Mouse (Mus musculus) skeletal muscle tissue, adult 2 months (tissue): ENCODE data around the gene Vapb.

Source experiments
- DNase-seq: peaks from one replicate; pipeline ENCODE4 v3.0.0-alpha.2; 2012; ENCODE audit warnings: low read depth, low spot score

Gene Vapb

DNA sequence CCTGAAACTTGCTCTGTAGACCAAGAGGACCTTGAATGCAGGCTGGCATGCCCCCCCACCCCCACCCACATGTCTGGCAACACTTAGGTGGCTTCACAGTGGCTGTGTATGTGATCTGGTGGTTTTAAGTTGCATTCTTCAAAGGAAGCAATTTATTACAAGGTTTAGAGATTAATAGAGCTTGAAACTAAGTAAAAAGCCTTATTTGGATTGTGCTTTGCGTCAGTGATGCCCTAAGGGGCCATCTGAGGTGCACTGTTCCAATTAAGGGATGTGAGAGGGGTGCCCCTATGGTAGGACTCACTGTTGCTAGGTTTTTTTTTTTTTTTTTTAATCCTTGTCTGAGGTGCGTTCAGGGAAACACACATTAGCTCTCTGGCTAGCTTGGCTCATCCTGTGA lies 2.9 kb upstream of the Vapb start:
- no peak for DNase-seq

DNA sequence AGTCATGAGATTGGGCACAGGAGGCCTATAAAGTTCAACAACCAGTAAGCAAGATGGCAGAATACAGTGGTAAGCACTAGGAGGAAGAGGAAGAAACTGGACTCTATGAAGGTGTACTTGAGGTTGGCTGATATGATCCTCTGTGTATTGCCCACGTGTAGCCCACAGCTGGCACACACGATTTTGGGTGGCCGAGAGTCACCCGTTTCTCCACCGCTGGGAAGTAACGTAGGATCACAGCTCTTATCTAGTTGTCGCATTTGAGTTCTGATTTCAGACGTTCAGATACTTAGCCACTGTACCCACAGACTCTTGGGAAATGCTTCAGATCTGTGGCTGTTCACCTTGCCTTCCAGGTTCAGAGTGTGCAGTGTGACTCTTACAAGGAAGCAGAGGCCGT lies 921 bp downstream of the Vapb start:
- DNase-seq: no peak

DNA sequence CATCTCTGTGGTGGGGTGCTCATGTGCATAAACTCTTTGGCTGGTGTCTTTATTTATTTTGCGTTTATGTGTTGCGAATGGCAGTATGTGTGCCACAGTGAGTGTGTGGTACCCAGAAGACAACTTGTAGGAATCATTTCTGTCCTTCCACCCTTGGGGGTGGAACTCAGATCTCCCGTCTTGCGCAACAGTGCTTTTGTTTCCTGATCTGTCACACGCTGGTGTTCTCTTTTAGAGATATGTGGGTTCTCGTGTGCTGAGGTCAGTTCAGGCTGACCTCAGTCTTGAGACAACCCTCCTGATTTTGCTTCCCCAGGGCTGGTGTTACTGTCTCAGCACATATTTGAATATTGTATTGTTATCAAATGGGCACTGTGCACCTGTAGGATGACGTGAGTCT lies 1.8 kb downstream of the Vapb start:
- DNase-seq: no peak

DNA sequence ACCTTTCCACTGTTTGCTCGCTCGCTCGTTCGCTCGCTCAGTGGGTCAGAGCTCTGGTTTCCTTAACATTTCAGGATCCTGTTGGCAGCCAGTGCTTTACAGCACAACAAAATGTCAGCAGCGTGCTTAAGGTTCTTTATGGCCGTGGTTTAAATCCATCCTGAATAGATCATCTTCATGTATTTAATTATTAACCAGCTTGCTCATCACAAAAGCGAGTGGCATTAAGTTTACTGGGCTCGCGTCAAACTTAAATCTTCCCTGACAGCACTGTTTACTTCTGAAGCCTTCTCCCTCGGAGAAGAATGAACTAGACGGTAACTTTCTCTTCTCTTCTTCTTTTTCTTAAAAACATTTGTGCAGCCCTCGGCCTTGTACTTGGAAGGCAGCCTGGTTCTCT lies 4.8 kb downstream of the Vapb start:
- no peak for DNase-seq

DNA sequence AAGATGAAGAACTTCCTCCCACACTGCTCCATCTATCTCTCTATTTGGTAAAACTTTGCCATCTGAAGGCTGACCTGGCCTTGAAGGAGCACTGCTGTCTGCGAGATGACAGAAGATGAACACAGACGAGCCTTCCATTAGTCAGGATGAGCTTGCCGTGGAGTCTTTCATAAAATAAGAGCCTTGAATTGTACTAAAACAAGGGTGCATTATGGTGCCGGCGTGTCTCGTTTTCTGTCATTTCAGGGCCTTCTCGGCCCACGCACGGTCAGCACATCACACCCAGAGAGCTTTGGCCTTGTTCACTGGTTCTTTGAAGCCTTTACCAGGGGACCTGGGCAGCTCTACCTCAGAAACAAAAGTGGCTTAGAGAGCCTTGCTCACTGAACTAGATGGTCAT lies 5.4 kb downstream of the Vapb start:
- DNase-seq: no peak

DNA sequence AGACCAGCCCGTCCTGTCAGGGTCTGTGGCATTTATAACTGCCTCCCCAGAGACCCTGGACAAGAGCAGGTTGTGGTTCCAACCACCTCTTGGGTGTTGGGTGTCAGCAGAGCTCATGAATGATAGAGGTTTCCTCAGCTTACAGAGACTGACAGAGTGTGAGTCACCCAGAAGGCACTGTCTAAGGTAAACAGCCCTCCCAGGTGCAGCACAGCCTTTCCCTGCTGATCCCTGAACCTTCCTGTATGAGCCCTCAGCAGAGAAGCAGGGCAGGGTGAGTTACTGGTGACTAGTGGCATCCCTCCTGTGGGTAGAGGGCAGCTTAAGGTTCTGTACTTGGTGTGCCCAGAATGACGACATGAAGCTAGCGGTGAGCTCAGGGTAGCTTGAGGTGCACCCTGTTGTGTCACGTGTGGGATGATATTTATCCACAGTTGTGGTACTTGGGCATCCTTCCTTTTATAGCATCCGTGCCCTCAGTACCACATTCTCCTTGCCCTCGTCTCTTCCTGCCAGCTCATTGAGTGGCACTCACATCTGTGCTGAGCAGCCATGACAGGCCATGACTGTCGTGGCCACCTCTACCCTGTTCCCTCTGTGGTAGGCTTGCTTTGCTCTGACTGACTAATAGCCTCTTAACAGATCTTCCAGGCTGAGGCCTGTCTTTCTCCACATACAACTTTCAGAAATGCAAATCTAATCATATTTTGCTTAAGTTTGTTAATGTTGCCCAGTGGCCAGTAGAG lies 6.9 kb downstream of the Vapb start:
- DNase-seq: peak; percentile 35

DNA sequence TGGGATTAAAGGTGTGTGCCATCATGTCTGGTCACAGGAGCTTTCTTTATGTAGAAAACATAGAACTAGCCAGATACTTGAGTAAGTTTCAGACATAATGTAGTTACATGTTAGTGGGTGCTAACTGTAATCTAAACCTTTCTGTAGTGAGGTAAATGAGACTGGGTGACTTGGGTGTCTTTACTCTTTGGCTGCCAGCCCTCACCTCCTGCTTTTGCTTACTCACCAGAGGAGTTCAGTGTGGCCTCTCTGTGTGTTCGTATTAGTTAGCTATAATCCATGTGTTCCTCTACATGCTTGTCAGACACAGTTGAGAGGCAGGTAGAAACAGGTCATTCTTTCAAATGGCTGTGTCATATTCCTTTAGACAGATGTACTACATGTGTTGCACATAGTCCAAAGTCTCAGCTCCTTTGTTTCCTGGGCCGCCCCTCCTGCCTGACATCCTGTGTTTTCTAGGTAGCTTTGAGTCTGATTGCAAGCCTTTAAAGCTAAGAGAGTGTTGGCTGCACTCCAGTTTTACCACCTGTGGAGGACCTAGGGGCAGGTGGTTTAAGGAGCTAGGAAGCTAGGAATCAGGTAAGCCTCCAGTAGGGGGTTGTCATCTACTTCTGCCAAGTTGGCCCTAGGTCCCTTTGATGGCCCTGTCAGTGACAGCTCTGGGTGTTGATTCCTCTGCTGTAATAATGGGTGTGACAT lies 11.8 kb downstream of the Vapb start:
- peak; percentile 30 for DNase-seq

DNA sequence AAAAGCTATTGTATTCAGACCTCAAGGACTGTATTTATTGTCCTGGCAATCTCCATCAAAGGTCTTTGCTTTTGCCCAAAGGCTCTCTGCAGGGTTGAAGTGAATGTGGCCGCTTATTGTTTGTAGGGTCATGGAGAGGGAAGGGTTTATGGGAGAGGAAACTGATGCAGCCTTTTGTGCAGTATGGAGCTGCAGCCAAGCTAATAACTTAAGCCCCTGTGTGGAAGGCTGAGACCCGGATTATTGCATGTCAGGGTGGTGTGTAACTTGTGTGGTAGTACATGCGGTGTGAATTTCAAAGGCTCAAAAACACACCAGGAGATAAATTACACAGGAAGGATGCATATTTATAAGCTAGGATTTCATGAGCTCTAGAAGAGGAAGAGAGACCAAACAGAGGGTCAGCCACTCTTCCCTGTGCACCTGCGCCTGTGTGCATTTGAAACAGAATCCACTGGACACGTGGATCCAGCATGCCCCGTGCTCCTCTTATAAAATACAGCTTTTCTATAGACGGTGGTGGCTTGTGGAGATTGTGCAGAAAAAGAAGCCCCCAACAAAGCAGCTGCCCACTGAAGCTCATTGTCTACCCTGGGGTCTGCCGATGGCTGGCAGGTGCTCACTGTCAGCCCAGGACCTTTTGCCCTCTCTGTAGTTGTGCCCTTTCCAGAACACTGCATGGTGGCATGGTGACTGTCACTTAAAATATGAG lies 18.3 kb downstream of the Vapb start:
- no peak for DNase-seq

DNA sequence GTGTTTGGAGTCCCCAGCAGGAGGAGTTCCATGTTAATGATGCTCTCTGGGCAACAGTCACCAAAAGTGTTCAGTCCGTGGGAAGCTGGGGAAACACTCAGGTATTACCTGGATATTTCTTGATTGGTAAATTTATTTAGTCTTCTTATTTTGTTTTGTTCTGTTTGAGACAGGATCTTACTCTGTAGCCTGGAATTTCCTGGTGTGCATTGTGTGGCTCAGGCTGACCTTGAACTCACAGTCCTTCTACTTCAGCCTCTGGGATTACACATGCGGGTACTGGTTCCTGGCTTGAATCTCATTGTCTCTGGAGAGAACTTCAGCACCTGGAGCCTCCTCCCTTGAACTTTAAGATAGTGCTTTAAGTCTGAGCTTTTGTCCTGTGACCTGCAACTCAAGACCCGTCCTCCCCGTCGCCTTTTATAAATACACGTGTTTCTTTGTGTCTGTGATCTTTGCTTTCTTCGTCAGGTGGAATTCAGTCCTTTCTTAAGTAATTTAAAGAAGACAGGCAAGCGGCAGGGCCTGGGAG lies 20.4 kb downstream of the Vapb start:
- no peak for DNase-seq

DNA sequence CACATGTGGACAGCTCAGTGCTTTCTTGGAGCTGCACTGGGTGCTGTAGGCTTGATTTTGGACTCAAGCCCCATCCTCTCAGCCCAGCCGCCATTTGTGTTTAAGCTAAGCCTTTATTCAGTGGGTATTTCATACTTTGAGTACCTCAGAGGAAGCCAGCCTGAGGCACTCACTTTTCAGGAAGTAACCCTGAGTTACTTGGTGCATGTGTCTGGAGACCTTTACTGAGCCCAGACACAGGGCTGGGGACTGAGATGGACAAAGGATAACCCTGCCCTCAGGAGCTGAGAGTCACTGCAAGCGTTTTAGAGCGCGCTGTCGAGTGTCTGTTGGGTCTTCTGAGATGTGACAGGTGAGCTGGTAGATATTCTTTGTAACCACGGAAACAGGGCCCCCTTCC lies 23.3 kb downstream of the Vapb start:
- no peak for DNase-seq

DNA sequence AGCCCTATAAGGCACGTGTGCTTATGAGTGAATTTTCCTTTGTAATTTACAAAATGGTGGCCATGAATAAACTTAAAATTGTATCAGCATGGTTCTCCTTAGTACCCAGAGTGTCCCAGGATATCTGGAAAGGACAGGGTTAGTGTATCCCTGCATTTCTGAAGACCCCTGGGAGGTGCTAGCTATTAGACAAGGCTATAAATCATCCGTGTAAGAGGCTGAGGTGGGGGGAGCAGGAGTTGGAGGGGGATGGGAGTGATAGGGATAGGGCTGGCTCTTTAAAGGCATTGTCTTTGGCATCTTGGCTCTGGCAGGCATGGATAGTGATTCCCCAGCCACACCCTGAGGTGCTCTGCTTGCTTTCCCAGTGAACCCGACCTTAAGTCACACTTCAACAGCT lies 27.3 kb downstream of the Vapb start:
- no peak for DNase-seq

DNA sequence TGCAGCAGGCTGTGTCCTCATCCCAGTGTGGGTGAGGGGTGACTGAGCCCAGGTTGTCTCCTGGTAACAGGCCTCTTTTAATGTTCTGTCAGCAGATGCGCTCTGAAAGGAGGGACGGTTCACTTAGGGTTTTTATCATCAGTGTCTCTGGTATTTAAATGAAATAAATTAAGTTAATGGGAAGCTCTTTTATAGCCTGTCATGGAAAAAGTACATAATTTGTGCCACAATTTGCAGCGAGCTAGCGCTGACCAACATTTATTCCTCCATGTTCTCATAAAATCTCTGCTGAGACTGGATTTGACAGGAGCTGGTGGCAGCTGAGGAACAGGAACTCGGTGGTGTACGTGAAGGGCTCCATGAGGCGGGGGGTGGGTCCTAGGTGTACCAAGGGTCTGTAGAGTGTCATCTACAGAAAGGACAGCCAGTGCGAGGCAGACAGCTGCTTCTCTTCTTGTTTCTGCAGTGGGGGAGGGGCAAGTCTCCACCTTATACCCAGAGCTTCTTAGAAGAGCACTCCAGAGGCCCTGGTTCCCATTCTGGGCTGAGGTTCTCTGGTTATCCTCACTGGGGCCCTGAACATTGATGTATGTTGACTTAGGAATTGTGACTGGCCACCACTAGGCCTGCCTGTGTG lies 30.8 kb downstream of the Vapb start:
- DNase-seq: no peak

DNA sequence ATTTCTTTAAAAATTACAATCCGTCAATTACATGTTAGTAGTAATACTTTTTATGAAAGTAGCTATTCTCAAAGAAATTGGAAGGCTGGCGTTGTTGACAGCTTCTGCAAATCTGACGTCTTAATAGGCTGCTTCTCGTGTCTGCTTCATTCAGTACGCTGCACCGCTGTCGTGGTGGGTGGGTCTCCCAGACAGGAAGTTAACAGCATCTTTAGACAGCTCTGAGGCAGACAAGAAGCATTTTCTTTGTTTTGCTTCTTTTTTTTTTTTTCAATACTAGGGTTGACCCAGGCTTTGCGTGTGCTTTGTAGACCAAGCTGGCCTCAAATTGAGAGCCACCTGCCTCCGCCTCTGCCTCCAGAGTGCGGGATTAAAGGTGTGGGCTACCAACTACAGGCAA lies 31.9 kb downstream of the Vapb start:
- no peak for DNase-seq

DNA sequence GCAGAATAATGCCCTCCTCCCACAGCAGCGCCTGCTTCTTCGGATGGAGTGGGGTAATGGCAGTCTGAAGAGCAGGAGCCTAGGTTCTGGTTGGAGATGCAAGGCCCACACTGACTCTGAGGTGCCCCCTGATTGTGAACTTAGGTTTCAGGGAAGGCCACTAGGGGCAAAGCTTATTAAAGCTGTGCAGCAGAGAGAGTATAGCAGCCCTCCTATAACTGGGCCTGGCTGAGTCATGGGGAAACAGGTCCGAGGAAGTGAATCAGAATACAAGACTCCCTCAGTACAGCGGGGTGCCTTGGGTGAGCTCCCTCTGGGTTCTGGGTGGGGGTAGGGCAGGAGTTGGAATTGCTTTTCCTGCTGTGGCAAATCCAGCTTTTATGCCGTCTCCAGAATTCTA lies 33.3 kb downstream of the Vapb start:
- no peak for DNase-seq

DNA sequence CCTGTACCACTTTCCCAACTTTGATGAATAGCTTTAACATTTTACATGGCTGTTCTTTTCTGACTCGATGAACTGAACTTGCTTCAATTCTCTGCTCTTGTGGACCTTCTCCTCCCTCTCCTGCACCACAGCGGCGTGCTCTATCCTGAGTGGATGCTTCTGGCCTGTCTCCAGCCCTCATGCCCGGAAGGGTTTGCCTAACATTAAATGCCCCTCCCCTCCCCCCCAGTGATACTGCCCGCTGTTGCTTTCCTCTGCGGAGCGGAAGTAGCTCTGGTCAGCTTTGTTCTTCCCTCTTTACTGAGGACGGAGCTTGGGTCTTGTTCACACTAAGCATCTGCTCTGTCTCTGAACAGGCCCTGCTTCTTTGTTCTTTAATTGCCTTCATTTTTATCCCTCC lies 34.4 kb downstream of the Vapb start:
- DNase-seq: no peak

DNA sequence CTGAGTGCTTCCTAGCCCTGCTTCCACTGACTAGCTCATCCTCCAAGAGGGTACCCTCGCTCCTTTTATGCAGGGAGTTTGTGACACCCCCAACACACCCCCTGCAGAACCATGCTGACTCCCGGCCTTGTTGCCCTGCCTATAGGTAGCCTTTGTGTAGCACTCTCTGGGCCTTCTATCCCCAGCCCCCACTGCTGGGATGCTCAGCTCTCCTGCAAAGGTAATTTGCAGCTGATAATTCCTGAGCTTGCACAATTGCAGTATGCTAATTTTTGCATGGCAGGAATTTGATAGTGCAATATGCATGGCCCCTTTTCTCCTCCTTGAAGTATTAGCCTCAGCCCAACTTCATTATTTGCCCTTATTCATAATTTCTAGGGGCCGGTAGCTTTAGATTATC lies 38.2 kb downstream of the Vapb start:
- no peak for DNase-seq

DNA sequence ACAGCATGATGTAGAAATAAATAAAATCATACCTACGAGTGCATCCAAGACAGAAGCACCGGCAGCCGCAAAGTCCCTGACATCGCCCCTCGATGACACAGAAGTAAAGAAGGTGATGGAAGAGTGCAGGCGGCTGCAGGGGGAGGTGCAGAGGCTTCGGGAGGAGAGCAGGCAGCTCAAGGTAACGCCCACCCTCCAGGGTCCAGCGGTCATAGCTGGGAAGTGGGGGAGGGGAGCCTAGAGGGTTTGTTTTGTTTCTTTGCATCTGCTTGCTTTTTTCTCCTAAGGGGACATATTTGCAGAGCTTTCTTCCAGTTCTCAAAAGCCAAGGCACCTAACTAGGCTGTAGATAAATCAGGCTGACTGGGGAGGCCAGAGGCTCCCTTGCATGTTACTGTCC lies 38.8 kb downstream of the Vapb start:
- no peak for DNase-seq

DNA sequence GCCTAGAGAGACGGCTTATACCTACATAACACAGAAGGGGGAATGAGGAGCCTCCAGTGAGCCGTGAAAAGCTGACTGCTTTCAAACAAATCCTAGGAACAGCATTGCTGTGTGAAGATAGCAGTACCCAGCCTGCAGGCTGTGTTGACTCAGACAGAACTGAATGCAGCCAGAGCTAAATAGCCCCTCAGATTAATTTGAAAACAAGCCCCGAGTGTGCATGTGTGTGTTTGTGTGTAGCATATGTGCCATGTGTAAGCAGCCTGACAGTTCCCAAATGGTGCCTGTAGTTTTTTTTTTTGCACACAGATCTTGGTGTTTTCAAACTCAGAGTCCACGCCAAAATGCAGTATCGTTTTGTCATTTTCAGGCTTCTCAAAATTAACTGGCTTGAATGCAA lies 43.6 kb downstream of the Vapb start:
- no peak for DNase-seq

DNA sequence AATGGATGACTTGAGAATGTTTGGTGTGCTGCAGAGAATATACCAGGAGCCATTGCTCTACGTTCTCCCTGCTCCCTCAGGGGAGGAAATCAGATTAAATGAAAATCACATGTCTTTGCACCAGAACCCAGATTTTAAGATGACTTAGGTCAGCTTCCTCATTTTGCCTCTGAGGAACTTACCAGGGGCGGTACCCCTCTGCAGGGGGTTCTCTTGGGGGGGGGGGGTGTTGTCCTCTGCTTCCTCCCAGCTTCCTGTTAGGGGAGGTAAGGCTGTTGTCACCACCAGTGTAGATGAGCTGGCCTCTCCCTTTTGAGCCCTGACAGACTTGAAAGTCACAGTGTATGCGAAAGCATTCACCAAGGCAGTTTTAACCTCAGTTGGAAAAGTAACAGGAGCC lies 47.1 kb downstream of the Vapb start:
- no peak for DNase-seq

DNA sequence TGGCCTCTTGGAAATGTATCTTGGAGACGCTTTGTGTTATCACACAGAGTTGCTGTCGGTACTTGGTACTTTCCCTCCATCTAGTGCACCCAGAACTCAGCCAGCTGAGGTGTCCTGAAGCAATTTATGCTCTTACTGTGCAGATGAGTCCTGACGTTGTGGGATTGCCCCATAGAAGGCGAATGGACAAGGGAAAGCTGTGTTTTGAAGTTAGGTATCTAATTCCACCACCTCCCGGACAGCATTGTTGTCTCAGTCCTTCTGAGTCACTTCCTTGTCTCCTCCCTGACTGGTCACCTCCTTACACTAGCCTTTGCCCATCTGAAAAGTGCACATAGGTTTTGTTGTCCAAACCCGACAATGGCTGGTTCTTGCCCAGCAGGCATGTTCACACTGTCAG lies 47.6 kb downstream of the Vapb start:
- no peak for DNase-seq

DNA sequence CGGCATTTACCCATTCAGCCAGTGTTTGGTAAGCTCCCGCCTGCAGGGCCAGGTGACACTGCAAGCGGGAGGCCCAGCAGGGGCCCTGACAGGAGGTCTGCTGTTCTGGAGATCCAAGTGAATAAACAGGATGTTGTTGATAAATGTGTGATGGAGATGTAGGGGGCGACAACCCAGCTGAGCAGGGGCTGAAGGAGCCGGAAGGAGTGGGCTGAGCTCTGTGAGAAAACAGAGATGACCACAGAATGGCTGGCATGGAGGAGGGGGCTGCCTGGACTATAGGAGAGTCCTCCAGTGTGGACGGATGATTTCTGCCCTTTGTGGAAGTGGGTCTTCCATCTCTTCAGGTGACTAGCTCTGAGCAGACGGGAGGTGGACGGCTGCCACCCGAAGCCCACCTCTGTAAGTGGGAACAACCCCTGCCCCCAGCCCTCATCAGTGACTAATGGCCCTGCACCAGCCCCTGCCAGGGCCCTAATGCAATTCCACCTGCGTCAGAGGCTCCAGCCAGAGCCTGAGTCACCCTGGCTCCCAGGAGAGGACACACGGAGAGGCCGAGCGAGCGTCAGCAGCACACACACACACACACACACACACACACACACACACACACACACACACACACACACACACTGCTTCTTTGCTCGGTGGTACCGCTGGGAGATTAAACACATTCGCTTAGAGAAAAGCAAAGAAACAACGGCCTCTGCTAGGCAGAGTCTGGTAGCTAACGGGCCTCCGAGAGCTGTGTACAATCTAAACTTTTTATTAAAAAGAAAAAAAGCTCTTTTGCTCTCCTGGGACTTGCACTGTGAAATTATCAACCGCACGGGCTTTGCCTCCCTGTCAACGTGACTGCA lies 52.9 kb downstream of the Vapb start:
- peak; percentile 76 for DNase-seq
